Mouse (Mus musculus) G1E (cell line): Measurements from ENCODE around the gene Pbx3.

Source experiments
- CTCF ChIP-seq: IDR thresholded peaks from 2 replicates; pipeline ENCODE4 v1.5.1; 2012; ENCODE audit warnings: low read depth, low read length, inconsistent platforms, mixed read lengths
- GATA1 ChIP-seq: IDR thresholded peaks from 2 replicates; pipeline ENCODE4 v1.6.1; 2012; ENCODE audit warnings: borderline replicate concordance, low read length, inconsistent platforms, mixed read lengths

GRCm38 (mm10) chr2:34280996-34281395, 91.9 kb downstream of the Pbx3 start:
- TF ChIP-seq CTCF: no peak
- TF ChIP-seq GATA1: no peak
